In genomic region chr19:24929041-24929440, GRCm38 (mm10) we compare ENCODE assay signal across 18 mouse cellular contexts. TPM values are rescaled to one million over a fixed set of nuclear protein-coding genes. Genes with fewer than 3 reads are reported as not detected.
"Had no signal": no experiment of that assay in that cellular context is flagged by ENCODE, and none has a peak within 500 bp of the region (broad histone marks: within the 10 kb centered on the region; RNA-seq: fewer than 3 reads in every experiment).

No protein-coding gene starts in this region.

- ATAC-seq: liver, embryonic 12.5 days; midbrain, embryonic 16.5 days had no signal

- H3K27ac ChIP-seq: kidney, embryonic 15.5 days; limb, embryonic 15.5 days; liver, embryonic 12.5 days; lung, embryonic 15.5 days; midbrain, embryonic 12.5 days; stomach, postnatal 0 days had no signal

- H3K9me3 ChIP-seq: kidney, embryonic 15.5 days; limb, embryonic 15.5 days; liver, embryonic 12.5 days; lung, embryonic 15.5 days; midbrain, embryonic 12.5 days had no signal

- H3K4me1 ChIP-seq: kidney, embryonic 15.5 days; limb, embryonic 15.5 days; liver, embryonic 12.5 days; lung, embryonic 15.5 days; midbrain, embryonic 12.5 days had no signal

- H3K4me2 ChIP-seq: kidney, embryonic 15.5 days; limb, embryonic 15.5 days; liver, embryonic 12.5 days; lung, embryonic 15.5 days; midbrain, embryonic 12.5 days had no signal

- DNase-seq: kidney, adult 2 months; kidney, postnatal 36 days; layer of hippocampus, adult 9-11 months; layer of hippocampus, postnatal 36 days; left cerebral cortex, postnatal 4 days; thymus, adult 18-20 months; thymus, postnatal 14 days had no signal

- H3K27me3 ChIP-seq: kidney, embryonic 15.5 days; limb, embryonic 15.5 days; liver, embryonic 12.5 days; lung, embryonic 15.5 days; midbrain, embryonic 12.5 days had no signal

- H3K9ac ChIP-seq: kidney, embryonic 15.5 days; limb, embryonic 15.5 days; liver, embryonic 12.5 days; lung, embryonic 15.5 days; midbrain, embryonic 12.5 days had no signal

- H3K36me3 ChIP-seq: limb, embryonic 15.5 days; lung, embryonic 15.5 days; midbrain, embryonic 12.5 days had no signal

- H3K4me3 ChIP-seq: kidney, embryonic 15.5 days; limb, embryonic 15.5 days; liver, embryonic 12.5 days; lung, embryonic 15.5 days; midbrain, embryonic 12.5 days had no signal

RNA-seq across cellular contexts. Expression of gene Foxd4, which starts 28.0 kb away (rescaled TPM):
- total RNA-seq: layer of hippocampus, adult 18-20 months; layer of hippocampus, postnatal 36 days; left cerebral cortex, postnatal 10 days; left cerebral cortex, postnatal 4 days; megakaryocyte-erythroid progenitor cell, adult 5-6 weeks had no signal
- polyA plus RNA-seq: kidney, adult 2 months; kidney, embryonic 15.5 days; limb, embryonic 15.5 days; liver, embryonic 12.5 days; lung, embryonic 15.5 days; neural tube, embryonic 11.5 days; stomach, postnatal 0 days had no signal
